Mouse (Mus musculus) neural tube, embryonic 10.5 days (tissue): ENCODE measurements around the gene Tmem151a.

Experiments used
- DNase-seq: peaks from one replicate; pipeline ENCODE4 v3.0.0-alpha.2; 2017; ENCODE audit warnings: low spot score; ENCODE audit errors: extremely low spot score

The Tmem151a gene

DNA sequence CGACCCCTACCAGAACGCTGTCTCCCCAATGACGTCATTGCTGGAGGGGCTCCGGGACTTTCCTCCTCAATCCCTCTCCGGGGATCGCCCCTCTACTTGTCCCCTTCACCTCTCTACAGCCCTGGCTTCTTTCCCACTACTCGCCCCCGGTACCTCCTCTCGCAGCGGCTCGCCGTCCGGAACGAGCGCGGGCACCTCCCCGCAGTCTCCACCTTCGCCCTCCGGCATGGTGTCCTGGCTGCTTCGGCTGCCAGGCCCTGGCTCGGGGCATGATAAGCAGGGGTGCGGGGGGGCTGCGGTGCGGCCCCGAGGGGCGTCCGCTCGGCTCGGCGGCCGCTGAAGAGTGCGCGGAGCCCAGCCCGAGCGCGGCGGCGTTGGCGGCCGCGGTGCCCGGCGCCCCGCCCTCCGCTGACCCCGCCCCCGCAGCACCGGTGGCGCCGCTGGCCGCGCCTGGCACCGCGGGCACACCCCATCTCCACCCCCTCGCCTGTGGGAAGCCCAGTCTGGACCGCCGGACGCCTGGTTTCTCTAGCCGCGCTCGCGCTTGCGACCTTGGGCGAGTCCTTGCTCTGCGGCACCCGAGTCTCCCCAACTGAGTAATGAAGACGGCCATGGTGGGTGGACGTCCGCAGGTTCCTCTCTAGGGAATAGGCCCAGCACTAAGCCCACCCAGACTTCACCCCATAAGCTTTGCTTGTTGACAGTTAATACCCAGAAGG is at the start of gene Tmem151a:
Gene Tmem151a, minus strand, starts transcription at position 387 of the 719 bp plus-strand sequence.
- peak; percentile 32 for DNase-seq

DNA sequence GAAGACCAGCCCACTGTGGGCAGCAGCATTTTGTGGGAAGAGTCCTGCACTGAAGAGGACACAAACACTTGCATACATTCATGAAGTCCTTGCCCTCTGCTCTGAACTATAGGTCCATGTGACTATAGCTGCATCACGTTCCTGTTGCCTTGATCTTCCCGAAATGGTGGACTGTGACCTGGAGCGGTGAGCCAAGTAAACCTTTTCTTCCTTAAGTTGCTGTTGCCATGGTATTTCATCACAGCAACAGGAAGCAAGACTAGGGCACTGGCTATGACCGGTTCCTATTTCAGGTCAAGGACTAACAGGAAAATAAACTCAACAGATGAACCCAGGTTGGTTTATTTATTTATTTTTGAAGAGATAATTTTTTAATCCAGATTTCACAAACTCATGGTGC is 45.9 kb upstream of the Tmem151a start:
- DNase-seq = no peak

DNA sequence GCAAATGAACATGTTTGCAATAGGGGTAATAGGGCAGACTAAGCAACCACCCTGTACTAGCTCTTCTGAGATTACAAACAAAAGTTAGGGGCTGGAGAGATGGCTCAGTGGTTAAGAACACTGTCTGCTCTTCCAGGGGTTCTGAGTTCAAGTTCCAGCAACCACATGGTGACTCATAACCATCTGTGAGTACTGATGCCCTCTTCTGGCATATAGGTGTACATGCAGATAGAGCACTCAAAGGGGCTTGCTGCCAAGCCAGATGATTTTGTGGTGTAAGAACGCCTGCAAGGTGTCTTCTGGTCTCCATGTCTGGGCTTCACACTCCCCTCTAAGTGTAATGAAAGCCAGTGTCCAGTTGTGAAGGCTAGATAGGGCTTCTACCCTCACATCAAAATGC is 44.4 kb upstream of the Tmem151a start:
- DNase-seq = no peak

DNA sequence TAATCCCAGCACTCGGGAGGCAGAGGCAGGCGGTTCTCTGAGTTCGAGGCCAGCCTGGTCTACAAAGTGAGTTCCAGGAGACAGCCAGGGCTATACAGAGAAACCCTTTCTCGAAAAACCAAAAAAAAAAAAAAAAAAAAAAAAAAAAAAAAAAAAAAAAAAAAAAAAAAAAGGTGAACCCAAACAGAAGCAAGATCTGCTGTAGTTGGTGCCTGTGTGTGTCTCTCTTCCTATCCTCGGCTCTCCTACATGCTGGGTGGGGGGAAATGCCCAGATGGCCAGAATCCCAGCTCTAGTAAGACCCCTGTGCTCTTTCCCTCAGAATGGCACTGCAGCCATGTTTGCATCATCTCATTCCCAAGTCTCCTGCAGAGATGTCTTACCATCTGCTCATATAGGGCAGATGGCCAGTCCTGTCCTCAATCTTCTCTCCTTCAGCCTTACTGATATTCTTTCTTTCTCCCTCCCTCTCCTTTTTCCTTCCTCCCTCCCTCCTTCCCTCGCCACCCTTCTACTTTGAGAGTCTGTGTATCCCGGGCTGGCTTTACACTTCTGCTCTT is 38.8 kb upstream of the Tmem151a start:
- DNase-seq = no peak

- DNase-seq = no peak
Measured at GRCm38 (mm10) chr19:5123241-5123640, 37.9 kb upstream of the Tmem151a start.

GRCm38 (mm10) chr19:5122492-5122891 is 37.2 kb upstream of the Tmem151a start:
- no peak for DNase-seq

GRCm38 (mm10) chr19:5118384-5118698 is 33.0 kb upstream of the Tmem151a start, which contains the start of gene Klc2:
TSS of gene Klc2 (minus strand) at chr19:5118560.
- no peak for DNase-seq

- DNase-seq = peak; percentile 94
Measured at GRCm38 (mm10) chr19:5117494-5118383, 32.4 kb upstream of the Tmem151a start.

- no peak for DNase-seq
Measured at GRCm38 (mm10) chr19:5113783-5114182, 28.5 kb upstream of the Tmem151a start.

GRCm38 (mm10) chr19:5109659-5110453 is 24.5 kb upstream of the Tmem151a start:
- no peak for DNase-seq

DNA sequence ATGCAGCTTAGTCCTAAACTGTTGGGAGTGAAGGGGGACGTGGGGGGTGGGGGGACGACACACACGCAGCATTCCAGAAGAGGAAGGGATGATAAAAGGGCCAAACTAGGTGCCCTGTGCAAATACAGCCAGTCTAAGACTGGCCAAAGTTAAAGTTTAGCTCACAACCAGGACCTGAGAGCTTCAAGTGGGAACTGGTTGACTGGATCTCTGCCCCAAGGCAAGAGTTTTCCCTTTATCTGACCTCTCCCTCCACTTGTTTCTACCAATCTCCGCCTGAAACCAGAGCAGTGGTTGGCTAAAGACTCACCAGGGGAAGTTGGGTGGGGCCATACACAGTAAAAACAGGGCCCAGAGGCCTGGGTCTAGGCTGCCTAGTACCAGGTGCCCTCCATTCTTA is 23.4 kb upstream of the Tmem151a start:
- no peak for DNase-seq

- DNase-seq = no peak
Measured at GRCm38 (mm10) chr19:5108271-5108575, 22.9 kb upstream of the Tmem151a start.

DNA sequence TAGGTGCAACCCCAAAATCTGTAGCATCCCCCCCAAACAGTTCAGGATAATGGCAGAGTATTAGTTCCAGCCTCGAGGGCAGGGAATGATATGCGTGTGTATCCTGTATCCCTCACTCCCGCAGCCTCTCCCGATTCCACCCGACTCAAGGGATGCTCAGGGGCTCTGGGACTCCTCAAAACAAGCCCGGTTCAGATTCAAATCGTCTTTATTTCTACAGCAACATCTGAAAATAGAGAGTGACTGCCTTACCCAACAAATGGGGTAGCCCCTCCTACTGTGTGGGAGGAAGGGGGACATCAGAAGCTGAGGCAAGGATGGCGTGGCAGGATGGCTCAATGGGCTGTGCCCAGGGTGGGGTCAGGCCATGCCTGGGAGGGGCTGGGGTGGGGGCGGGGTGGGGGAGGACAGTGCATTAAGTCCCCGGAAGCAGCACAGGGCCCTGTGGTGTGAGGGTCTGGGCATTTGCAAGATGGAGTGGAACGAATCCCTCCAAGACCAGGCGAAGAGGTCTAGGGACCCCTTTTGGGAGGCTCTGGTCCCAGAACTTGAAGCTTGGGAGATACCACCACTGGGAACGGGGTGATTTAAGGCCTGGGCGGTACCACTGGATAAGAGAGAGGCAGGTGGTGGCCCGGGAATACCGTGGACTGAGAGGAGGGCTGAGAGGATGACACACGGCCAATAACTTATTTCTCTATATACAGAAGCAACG is 22.4 kb upstream of the Tmem151a start:
- no peak for DNase-seq

DNA sequence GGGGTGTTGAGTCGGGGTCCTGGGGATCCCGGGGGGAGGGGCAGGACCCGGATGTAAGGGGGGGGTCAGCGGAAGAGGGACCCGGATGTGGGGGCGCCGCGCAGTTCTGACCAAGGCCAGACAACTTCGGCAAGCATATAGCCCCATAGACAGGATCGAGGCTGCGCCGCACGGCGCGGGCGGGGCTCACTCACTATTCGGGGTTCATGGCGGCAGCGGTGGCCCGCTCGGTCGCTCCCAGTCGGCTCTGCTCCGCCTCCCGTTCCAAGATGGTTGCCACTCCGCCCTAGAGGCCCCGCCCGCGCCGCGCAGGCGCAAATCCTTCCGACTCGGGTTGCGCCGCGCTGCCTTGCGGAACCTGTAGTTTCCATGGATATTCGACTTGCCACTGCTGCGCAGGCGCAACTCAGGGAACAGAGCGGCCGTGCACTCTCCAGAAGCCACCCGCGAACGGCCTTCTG is 21.4 kb upstream of the Tmem151a start, which contains the start of gene Rab1b:
Gene Rab1b, minus strand, starts transcription at position 342 of the 461 bp plus-strand sequence.
- DNase-seq = peak; percentile 98

DNA sequence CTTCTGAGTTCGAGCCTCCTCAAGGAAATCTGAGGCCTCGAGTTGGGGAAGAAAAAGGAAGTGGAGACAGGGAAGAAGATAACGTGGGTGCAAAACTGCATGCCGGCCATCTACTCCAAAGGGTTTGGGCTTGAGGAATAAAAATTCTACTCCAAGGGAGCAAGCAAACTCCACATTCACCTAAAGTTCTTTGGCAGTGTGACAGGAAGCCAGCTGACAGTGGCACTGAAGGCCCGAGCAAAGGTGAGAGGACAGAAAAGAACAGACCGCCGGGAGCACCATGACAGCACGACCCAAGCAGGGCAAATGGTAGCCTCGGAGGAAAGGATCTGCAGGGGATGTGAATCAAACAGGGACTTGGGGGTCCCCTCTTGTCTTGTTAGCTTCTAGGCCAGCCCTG is 20.7 kb upstream of the Tmem151a start:
- no peak for DNase-seq

- peak; percentile 72 for DNase-seq
Measured at GRCm38 (mm10) chr19:5098363-5099143, 13.2 kb upstream of the Tmem151a start, which contains the start of gene Cnih2. TSS of gene Cnih2 (minus strand) at chr19:5098521.

- DNase-seq = peak; percentile 39
Measured at GRCm38 (mm10) chr19:5097521-5098362, 12.4 kb upstream of the Tmem151a start.

GRCm38 (mm10) chr19:5095887-5096474 is 10.7 kb upstream of the Tmem151a start:
- DNase-seq = no peak
